Mouse (Mus musculus) myocyte (in vitro differentiated cells): ENCODE data around the gene Fscn1.

ENCODE experiments used
- MAX ChIP-seq: IDR thresholded peaks from one replicate; pipeline ENCODE4 v1.6.1; 2011; ENCODE audit warnings: low read depth, mild to moderate bottlenecking, control low read depth
- POLR2A ChIP-seq: IDR thresholded peaks from one replicate; pipeline ENCODE4 v1.6.1; 2011; ENCODE audit warnings: low read depth, mild to moderate bottlenecking, control low read depth, moderate library complexity; ENCODE audit not compliant: insufficient read length
- TCF12 ChIP-seq: IDR thresholded peaks from one replicate; pipeline ENCODE4 v1.6.1; 2011; ENCODE audit warnings: mild to moderate bottlenecking, control low read depth; ENCODE audit not compliant: poor library complexity, insufficient read depth, severe bottlenecking

- no peak for TF ChIP-seq TCF12
- no peak for TF ChIP-seq MAX
- TF ChIP-seq POLR2A, result no peak
Measured at GRCm38 (mm10) chr5:143017401-143017800, 57.3 kb downstream of the Fscn1 start.
